Mouse (Mus musculus) MN1 (cell line): Measurements from ENCODE around the gene Sar1b.
"Not testable (repeated sequence)": the region's sequence is repeated elsewhere in the genome, so short reads cannot be mapped to it uniquely, and the experiment has no call there.

Source experiments
- DNase-seq: peaks from one replicate; pipeline ENCODE4 v3.0.0-alpha.2; 2016; ENCODE audit warnings: low spot score

The Sar1b gene

GRCm38 (mm10) chr11:51763213-51763907, at the start of gene Sar1b, which contains the start of gene Sec24a:
Gene Sar1b, plus strand, starts transcription at chr11:51763687.
Gene Sec24a, minus strand, starts transcription at chr11:51763634.
- DNase-seq = peak; percentile 93

GRCm38 (mm10) chr11:51721066-51721465, 42.4 kb upstream of the Sar1b start:
- DNase-seq = no peak

GRCm38 (mm10) chr11:51732883-51733282, 30.6 kb upstream of the Sar1b start:
- no peak for DNase-seq

GRCm38 (mm10) chr11:51734218-51734617, 29.3 kb upstream of the Sar1b start:
- DNase-seq = not testable (repeated sequence)

GRCm38 (mm10) chr11:51738651-51739403, 24.7 kb upstream of the Sar1b start:
- DNase-seq = no peak

- DNase-seq = no peak
Measured at GRCm38 (mm10) chr11:51740701-51741100, 22.8 kb upstream of the Sar1b start.

- no peak for DNase-seq
Measured at GRCm38 (mm10) chr11:51746096-51746495, 17.4 kb upstream of the Sar1b start.

GRCm38 (mm10) chr11:51751623-51752225, 11.8 kb upstream of the Sar1b start:
- DNase-seq = not testable (repeated sequence)

GRCm38 (mm10) chr11:51755621-51756311, 7.7 kb upstream of the Sar1b start:
- peak; percentile 67 for DNase-seq

GRCm38 (mm10) chr11:51756352-51756771, 7.1 kb upstream of the Sar1b start:
- peak; percentile 99 for DNase-seq

- no peak for DNase-seq
Measured at GRCm38 (mm10) chr11:51757023-51757422, 6.5 kb upstream of the Sar1b start.

- DNase-seq = no peak
Measured at GRCm38 (mm10) chr11:51757625-51758024, 5.9 kb upstream of the Sar1b start.

- not testable (repeated sequence) for DNase-seq
Measured at GRCm38 (mm10) chr11:51758207-51758606, 5.3 kb upstream of the Sar1b start.

- no peak for DNase-seq
Measured at GRCm38 (mm10) chr11:51759251-51759650, 4.2 kb upstream of the Sar1b start.

GRCm38 (mm10) chr11:51759941-51760657, 3.4 kb upstream of the Sar1b start:
- no peak for DNase-seq

GRCm38 (mm10) chr11:51761241-51761640, 2.2 kb upstream of the Sar1b start:
- no peak for DNase-seq

GRCm38 (mm10) chr11:51763955-51764354, 468 bp downstream of the Sar1b start:
- DNase-seq = no peak

- DNase-seq = no peak
Measured at GRCm38 (mm10) chr11:51764816-51765215, 1.3 kb downstream of the Sar1b start.

- DNase-seq = no peak
Measured at GRCm38 (mm10) chr11:51767579-51768220, 4.2 kb downstream of the Sar1b start.

GRCm38 (mm10) chr11:51768296-51768695, 4.8 kb downstream of the Sar1b start:
- DNase-seq = no peak

- no peak for DNase-seq
Measured at GRCm38 (mm10) chr11:51775507-51775906, 12.0 kb downstream of the Sar1b start.
